In genomic region chr5:34165793-34166192, GRCm38 (mm10) we compare ENCODE assay signal across 15 mouse cellular contexts. TPM values are rescaled to one million over a fixed set of nuclear protein-coding genes. Genes with fewer than 3 reads are reported as not detected.
DNase-seq lines count a peak whose midpoint lies in the region; ATAC-seq and TF ChIP-seq lines count a peak whose summit lies in the region.
"Had no signal": no experiment of that assay in that cellular context is flagged by ENCODE, and none has a peak within 500 bp of the region (broad histone marks: within the 10 kb centered on the region; RNA-seq: fewer than 3 reads in every experiment).

No protein-coding gene starts in this region.

- H3K79me2 ChIP-seq in heart, adult 2 months (replicated peaks; ENCODE audit: control insufficient read depth, insufficient read depth, low read length) = no peaks in the 10 kb centered on the region

- TF ChIP-seq CTCF in heart, adult 2 months (IDR thresholded peaks at IDR 0.05) = no peak

- H3K36me3 ChIP-seq in heart, embryonic 14.5 days (ENCODE audit: control insufficient read depth, insufficient read depth, low read length) = peaks cover 23% of the 10 kb centered on the region
- H3K36me3 ChIP-seq in heart, adult 2 months (ENCODE audit: control insufficient read depth, insufficient read depth, low read length) = peaks cover 5% of the 10 kb centered on the region
- peaks cover 31% of the 10 kb centered on the region for H3K36me3 ChIP-seq in liver, embryonic 12.5 days

- H3K9ac ChIP-seq in heart, embryonic 14.5 days (ENCODE audit: low read length) = 0 out of 2 replicates have a peak overlapping the region, but pooled peaks have one; percentile 30
- no peak overlapping the region for H3K9ac ChIP-seq in heart, adult 2 months (ENCODE audit: low read depth, low read length)
- H3K9ac ChIP-seq in liver, embryonic 12.5 days = peak overlapping the region; percentile 52
- H3K9ac ChIP-seq: embryonic facial prominence, embryonic 12.5 days; limb, embryonic 15.5 days; neural tube, embryonic 13.5 days had no signal

- H3K27ac ChIP-seq in heart, embryonic 14.5 days (replicated peaks in 1 of 2; ENCODE audit: control insufficient read depth in 1 of 2, insufficient read depth in 1 of 2, low read depth in 2 of 2, low read length in 2 of 2) = no peak overlapping the region
- no peak overlapping the region for H3K27ac ChIP-seq in heart, adult 2 months
- H3K27ac ChIP-seq in liver, embryonic 12.5 days = no peak overlapping the region
- H3K27ac ChIP-seq: embryonic facial prominence, embryonic 12.5 days; limb, embryonic 15.5 days; neural tube, embryonic 13.5 days had no signal

- no peak for TF ChIP-seq EP300 in heart, adult 2 months (IDR thresholded peaks at IDR 0.05; ENCODE audit: insufficient read depth, low read depth, low read length)

- H3K4me3 ChIP-seq in heart, embryonic 14.5 days (ENCODE audit: control insufficient read depth in 1 of 2, insufficient read depth in 1 of 2, low read depth in 1 of 2, low read length in 2 of 2) = no peak overlapping the region
- H3K4me3 ChIP-seq in heart, adult 2 months = no peak overlapping the region
- H3K4me3 ChIP-seq in liver, embryonic 12.5 days = peak overlapping the region; percentile 43
- H3K4me3 ChIP-seq: embryonic facial prominence, embryonic 12.5 days; limb, embryonic 15.5 days; neural tube, embryonic 13.5 days had no signal

- peaks cover 0 to 12% of the 10 kb centered on the region in 2 experiments; a peak in 3 of 4 replicates for H3K4me1 ChIP-seq in heart, embryonic 14.5 days (ENCODE audit: control insufficient read depth in 2 of 2, insufficient read depth in 2 of 2, low read length in 2 of 2)
- peaks cover 5% of the 10 kb centered on the region; the same call in 1 of the 2 replicates for H3K4me1 ChIP-seq in heart, adult 2 months (ENCODE audit: control insufficient read depth, insufficient read depth, low read length)
- peaks cover 41% of the 10 kb centered on the region for H3K4me1 ChIP-seq in liver, embryonic 12.5 days

- H3K27me3 ChIP-seq in heart, embryonic 14.5 days (ENCODE audit: control insufficient read depth, insufficient read depth, low read length) = no peaks in the 10 kb centered on the region
- no peaks in the 10 kb centered on the region for H3K27me3 ChIP-seq in heart, adult 2 months (ENCODE audit: control insufficient read depth, insufficient read depth, low read length)
- no peaks in the 10 kb centered on the region for H3K27me3 ChIP-seq in liver, embryonic 12.5 days (replicated peaks)
- H3K27me3 ChIP-seq: embryonic facial prominence, embryonic 12.5 days; limb, embryonic 15.5 days; neural tube, embryonic 13.5 days; Patski had no signal

- no peak for DNase-seq in heart, adult 2 months
- peak; percentile 6 for DNase-seq in thymus, postnatal 25 days
- no peak for DNase-seq in thymus, postnatal 4 days
- DNase-seq in right cerebral cortex, postnatal 36 days (ENCODE audit: low spot score in 2 of 2) = no peak
- DNase-seq in adrenal gland, postnatal 14 days = no peak
- DNase-seq: cerebellum, adult 11 months; gastrocnemius, postnatal 36 days; heart, postnatal 4 days; thymus, adult 18-20 months had no signal

- no peaks in the 10 kb centered on the region for H3K9me3 ChIP-seq in heart, embryonic 14.5 days (ENCODE audit: control insufficient read depth, low read length)
- H3K9me3 ChIP-seq in liver, embryonic 12.5 days (replicated peaks) = no peaks in the 10 kb centered on the region
- H3K9me3 ChIP-seq: embryonic facial prominence, embryonic 12.5 days; limb, embryonic 15.5 days; neural tube, embryonic 13.5 days had no signal

- ATAC-seq in heart, embryonic 14.5 days (ENCODE audit: insufficient number of reproducible peaks, insufficient read depth, low FRiP score, low read depth) = no peak
- ATAC-seq in liver, embryonic 12.5 days = no peak
- ATAC-seq: Patski had no signal

- TF ChIP-seq POLR2A in heart, adult 2 months (IDR thresholded peaks at IDR 0.05; ENCODE audit: insufficient read depth, low read depth, low read length) = no peak

- intact Hi-C loops in heart, adult 2 months (cut with DNase I) = loop anchor here (5.0 kb wide), 1 partner anchor 202 kb away; the partner anchor contains the start of gene Fam193a

- H3K4me2 ChIP-seq in heart, embryonic 14.5 days (ENCODE audit: low read length) = peak overlapping the region; percentile 21
- H3K4me2 ChIP-seq in liver, embryonic 12.5 days = peak overlapping the region; percentile 56
- H3K4me2 ChIP-seq: embryonic facial prominence, embryonic 12.5 days; limb, embryonic 15.5 days; neural tube, embryonic 13.5 days had no signal

- 23% methylated on average over 4 of the region's 4 CpGs for WGBS in heart, embryonic 14.5 days
- 35% methylated on average over 4 of the region's 4 CpGs for WGBS in heart, adult 2 months
- WGBS in liver, embryonic 12.5 days (ENCODE audit: insufficient replicate concordance) = 19% methylated on average over 4 of the region's 4 CpGs

RNA-seq across cellular contexts. Expression of gene Poln, which starts 3.5 kb away (rescaled TPM):
- polyA plus RNA-seq in heart, embryonic 14.5 days (2014; fragmentation: Nextera tagmentation; extraction: Ambion mirVana) = 0.47 and 1.0 TPM in 2 replicates
- total RNA-seq in heart, adult 2 months (2021) = 1 to 10 TPM; 7.0 TPM
- polyA plus RNA-seq in heart, adult 2 months (2012; rRNA removed) = 3.4 and 4.3 TPM in 2 replicates
- polyA plus RNA-seq in liver, embryonic 12.5 days (2016; fragmentation: Nextera tagmentation; extraction: Ambion mirVana) = 0.48 and 0.56 TPM in 2 replicates
- total RNA-seq in adrenal gland, postnatal 14 days (2021) = 35.4 and 47.0 TPM in 2 replicates

RNA-seq across cellular contexts. Expression of gene Haus3, which starts 3.5 kb away (rescaled TPM):
- polyA plus RNA-seq in heart, embryonic 14.5 days (2014; fragmentation: Nextera tagmentation; extraction: Ambion mirVana) = 18.4 and 20.0 TPM in 2 replicates
- 1 to 10 TPM; 3.2 to 4.8 TPM for total RNA-seq in heart, adult 2 months (2021)
- 0.92 and 1.8 TPM in 2 replicates for polyA plus RNA-seq in heart, adult 2 months (2012; rRNA removed)
- 38.0 and 39.8 TPM in 2 replicates for polyA plus RNA-seq in liver, embryonic 12.5 days (2016; fragmentation: Nextera tagmentation; extraction: Ambion mirVana)
- 9.9 and 10.0 TPM in 2 replicates for total RNA-seq in adrenal gland, postnatal 14 days (2021)

RNA-seq across cellular contexts. Expression of gene Mxd4, which starts 21.7 kb away (rescaled TPM):
- 33.2 and 34.2 TPM in 2 replicates for polyA plus RNA-seq in heart, embryonic 14.5 days (2014; fragmentation: Nextera tagmentation; extraction: Ambion mirVana)
- 10 to 100 TPM; 63.3 to 71.4 TPM for total RNA-seq in heart, adult 2 months (2021)
- polyA plus RNA-seq in heart, adult 2 months (2012; rRNA removed) = 78.1 and 89.8 TPM in 2 replicates
- 5.4 and 5.5 TPM in 2 replicates for polyA plus RNA-seq in liver, embryonic 12.5 days (2016; fragmentation: Nextera tagmentation; extraction: Ambion mirVana)
- total RNA-seq in adrenal gland, postnatal 14 days (2021) = 145 and 158 TPM in 2 replicates
